Mouse (Mus musculus) cerebellum, postnatal 36 days (tissue): ENCODE results near the gene Rpl27.
A peak's percentile ranks its signal among the peaks of the same experiment; 100 is the strongest.
"Not testable (repeated sequence)": the region's sequence is repeated elsewhere in the genome, so short reads cannot be mapped to it uniquely, and the experiment has no call there.

ENCODE experiments used
- DNase-seq, 2 experiments: peaks; one replicate each; pipeline ENCODE4 v3.0.0; 2021 to 2022; ENCODE audit warnings: mixed read lengths in 2 of 2

The Rpl27 gene

DNA sequence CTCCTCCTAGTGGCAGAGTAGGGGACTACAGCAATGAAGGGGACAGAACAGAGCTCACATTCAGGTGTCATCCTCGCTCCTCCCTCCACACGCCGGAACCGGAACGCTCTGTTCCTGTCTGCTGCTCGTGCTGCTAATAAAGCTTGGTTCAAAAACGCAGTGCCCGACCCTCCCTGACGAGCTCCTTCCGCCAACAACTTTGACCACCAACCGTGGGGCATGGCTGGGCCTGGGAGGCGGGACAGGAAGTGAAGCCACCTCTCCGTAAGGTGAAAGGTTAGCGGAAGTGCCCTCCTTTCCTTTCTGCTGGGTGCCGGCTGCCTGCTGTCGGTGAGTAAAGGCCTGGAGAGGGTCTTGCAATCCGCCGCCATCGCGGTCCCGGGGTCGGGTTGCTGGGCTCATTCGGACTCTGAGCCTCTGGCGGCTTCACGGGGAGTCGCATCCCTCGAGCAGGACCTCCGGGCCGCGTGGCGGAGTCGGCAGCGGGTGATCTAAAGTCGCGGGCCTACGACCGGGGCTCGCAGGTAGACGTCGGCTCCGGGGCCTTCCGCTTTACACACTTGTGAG is at the start of gene Rpl27:
Gene Rpl27, plus strand, starts transcription at position 172 of the 567 bp plus-strand sequence.
- DNase-seq = peak; percentile 97 to 98

DNA sequence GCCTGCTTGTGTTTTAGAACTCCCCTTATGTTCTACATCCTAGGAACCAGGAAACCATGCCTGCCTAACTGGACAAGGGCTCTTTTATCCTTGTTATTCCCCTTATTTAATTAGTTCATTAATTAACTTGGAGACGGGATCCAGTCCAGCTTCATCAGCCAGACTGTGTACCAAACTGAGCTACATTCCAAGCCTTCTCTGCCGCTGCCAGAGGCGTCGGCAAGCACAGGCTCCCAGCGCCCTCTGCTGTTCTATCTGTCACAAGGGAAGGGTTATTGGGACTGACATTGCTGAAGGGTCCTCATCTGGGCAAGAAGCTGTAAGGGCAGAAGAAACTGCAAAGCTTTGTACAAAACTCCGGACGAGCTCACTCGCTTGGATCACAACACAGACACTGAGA is 47.0 kb upstream of the Rpl27 start:
- DNase-seq = peak; percentile 62 to 65

DNA sequence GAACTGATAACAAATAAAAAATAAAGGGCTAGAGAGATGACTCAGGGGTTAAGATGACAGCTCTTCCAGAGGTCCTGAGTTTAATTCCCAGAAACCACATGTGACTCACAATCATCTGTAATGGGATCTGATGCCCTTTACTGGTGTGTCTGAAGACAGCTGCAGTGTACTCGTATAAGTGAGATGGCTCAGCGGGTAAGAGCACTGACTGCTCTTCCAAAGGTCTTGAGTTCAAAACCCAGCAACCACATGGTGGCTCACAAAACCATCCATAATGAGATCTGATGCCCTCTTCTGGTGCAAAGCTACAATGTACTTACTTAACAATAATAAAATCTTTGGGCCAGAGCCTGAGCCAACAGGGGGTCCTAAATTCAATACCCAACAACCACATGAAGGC is 26.8 kb upstream of the Rpl27 start:
- DNase-seq = no peak

DNA sequence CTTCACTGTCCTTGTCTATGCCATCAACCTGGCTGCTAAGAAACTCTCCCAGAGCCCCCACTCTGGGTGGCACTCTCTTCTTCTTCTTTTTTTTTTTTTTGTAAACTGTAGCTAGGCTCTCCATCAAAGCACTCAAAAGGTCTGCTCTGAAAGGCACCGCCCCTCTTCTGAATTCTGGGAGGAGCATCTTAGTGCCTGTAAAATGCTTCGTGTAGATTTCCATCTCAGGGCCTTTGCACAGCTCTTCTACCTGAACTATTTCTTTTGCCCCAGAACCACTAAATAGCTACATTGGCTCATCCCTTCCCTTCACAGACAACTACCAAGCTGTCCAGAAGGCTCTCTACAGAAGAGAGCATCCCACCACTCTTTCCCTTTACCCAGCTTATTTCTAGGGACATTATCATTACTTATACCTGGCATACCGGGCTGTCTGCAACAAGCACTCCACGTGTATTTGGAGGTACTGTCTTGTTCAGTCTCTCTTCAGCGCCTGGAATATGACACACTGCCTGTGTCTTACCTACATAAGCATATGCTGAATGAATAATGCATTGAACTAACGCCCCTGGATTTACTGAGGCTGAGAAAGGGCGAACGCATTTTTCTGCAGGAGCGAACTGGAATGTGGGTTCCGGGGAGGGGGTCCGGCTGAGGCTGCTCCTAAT is 25.5 kb upstream of the Rpl27 start:
- DNase-seq = no peak

DNA sequence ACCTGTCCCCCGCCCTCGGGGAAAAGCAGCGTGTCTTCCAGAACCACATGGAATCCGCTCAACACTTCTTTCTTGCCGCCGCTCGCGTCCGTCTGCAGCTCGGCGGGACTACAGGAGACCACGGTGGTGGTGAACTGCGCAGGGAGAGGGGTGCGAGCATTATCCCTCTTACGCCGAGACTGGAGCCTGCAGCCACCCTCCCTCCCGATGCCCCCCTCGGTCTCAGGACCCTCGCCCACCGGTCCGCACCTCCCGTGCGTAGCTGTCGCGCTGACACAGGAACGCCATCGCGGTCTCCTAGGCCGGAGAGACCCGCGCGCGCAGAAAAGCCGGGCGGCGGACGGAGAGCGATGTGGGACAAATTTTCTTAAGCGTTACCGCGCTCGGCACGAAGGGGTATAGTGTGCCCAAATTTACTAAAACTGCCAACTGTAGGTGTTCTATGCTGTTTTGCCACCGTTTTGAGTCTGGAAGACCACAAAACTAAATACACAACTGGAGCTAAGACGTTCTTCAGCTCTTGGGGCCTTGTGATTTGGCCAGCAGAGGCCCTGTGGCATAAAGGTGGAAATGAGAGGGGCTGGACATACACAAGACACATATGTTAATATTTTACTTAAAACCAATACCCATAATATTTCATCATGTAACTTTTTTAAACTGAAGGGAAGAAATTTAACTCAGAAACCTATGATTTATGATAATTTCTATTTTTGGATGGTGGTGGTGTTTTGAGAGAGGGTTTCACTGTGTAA is 24.8 kb upstream of the Rpl27 start, which contains the start of gene Aarsd1:
Gene Aarsd1, minus strand, starts transcription at position 515 of the 755 bp plus-strand sequence.
- DNase-seq = peak; percentile 92 to 94

DNA sequence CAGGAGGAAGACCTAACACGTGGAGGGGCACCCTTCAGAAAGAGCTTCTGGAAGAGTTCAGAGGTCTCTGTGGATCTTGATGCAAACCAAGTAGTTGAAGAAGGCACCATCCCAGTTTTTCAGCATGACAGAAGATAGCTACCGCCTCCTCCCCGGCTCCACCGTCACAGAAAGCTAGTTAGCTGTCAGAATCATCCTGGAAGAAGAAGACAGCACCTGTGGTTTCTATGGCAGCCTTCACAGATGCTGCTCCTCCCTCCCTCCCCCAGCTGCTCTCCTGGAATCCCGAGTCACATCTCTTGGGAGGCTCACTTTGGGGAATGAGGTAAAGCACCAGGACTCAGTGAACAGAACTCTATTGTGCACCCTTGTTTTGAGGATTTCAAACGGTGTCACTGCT is 23.1 kb upstream of the Rpl27 start:
- DNase-seq = no peak

DNA sequence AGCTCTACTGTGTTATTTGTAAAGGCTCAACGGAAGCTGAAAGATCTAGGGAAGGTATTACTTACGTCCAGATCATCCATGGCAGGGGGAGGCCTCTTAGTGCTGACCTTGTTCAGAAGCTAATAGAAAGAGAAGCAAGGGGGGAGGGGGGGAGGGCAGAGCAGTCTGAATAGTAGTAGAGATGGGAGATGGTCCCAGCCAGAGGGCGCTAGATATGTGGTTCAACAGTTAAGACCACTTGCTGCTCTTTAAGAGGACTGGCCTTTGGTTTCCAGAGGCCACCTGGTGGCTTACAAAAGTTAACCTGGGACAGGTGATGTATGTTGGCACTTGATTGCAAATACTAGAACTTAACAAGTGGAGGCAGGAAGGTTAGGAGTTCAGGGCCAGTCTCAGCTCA is 22.5 kb upstream of the Rpl27 start:
- DNase-seq = no peak

DNA sequence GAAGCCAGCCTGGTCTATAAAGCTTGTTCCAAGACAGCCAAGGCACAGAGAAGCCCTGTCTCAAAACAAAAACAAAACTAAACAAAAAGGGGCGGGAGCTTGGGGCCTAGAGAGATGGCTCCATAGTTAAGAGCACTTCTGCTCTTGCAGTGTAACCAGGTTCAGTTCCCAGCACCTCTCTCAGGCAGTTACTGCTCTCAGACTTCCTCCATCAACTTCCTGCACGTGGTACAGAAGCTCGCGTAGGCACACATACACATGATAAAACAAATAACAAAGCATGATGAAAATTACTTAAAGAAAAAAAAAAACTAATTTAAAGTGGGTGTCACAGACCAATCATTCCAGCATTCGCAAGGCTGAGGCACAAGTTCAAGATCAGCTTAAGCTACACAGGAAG is 21.9 kb upstream of the Rpl27 start:
- DNase-seq = no peak

DNA sequence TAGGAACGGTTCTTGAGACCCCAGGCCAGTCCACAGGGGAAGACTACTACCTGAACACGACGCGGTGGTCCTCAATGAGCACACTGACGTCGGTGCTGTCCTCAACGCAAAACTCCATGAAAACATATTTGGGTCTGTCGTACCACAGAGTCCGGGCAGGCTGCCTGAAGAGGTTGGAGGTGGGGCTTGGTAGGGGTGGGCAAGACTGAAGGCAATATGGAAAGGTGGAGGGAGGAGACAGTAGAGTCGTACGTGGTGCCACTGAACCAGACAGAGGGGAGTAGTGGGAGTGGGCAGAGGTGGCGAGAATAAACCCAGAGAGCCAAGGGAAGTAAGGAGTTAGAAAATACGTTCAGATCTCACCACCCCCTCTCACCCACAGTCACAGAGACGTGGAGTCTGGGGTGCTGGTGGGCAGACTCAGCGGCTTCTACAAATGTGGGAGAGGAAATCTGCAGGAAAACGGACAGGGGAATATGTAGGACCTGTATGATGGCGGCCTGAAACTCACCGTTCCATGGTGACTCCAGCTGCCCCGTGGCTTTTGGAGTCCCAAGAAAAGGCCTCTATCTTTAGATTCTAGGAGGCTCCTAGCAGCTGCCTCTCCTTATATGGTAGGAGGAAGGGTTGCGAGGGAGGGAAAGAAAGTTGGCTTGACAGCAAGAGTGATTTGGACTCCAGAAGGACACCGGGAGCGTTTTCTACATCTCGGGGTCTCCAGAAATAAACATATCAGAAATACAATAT is 17.8 kb upstream of the Rpl27 start, which contains the start of gene Gm27029:
Gene Gm27029, minus strand, starts transcription at position 692 of the 747 bp plus-strand sequence.
- peak in 1 of 2 experiments; percentile 23 for DNase-seq

DNA sequence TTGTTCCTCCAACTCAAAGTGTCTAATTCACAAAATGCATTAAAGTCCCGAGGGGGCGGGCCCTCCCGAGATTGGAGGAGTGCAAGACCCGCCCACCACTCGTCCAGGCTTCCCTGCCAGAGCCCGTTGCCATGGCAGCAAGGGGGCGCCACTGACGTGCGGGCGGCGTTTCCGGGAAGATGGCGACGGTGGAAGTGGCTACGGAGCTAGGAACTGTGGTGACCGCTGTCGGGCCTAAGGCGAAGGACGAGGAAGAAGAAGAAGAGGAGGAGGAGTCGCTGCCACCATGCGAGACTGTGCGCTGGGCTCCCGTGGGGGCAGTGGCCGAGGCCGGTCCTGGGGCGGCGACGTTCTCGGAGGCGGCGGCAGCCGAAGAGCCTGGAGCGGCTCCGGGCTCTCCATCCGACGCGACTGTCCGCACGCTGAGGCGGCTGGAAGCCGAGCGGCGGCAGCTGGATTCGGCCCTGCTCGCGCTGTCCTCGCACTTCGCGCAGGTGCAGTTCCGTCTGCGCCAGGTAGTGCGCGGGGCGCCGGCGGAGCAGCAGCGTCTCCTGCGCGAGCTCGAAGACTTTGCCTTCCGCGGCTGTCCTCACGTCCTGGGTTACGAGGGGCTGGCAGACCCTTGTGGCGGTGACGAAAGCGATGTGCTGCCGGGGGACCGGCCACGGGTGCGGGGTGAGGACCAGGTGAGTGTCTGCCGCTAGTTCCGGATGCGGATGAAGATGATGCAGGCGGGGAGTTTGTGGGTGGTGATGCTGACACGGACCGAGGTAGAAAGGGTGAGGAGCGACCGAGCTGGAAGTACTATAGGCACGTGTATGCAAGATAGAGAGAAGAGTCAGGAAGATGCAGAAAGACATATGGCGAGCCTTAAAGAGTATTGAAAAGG is 16.9 kb upstream of the Rpl27 start, which contains the start of the genes Rundc1 and Ptges3l:
Gene Rundc1, plus strand, starts transcription at position 161 of the 889 bp plus-strand sequence.
Gene Ptges3l, minus strand, starts transcription at position 409 of the 889 bp plus-strand sequence.
- peak; percentile 96 to 98 for DNase-seq

DNA sequence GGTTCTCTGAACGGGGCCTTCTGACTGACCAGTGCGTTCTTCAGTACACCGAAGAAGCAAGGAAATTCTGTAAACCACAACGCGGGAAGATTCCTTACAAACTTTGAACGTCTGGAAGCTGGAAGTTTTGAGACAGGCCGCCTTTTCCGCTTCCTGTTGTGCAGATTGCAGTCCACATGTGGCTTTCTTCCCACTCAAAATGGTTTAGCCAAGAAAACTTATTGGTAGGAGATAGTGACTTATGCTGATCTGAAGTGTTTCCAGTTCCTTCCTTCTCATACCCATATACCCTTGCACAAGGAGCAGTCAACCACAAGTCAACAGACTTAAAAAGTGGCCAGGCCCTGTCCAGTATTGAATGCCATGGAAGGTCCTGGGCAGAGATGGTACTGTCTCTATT is 15.9 kb upstream of the Rpl27 start:
- no peak for DNase-seq

DNA sequence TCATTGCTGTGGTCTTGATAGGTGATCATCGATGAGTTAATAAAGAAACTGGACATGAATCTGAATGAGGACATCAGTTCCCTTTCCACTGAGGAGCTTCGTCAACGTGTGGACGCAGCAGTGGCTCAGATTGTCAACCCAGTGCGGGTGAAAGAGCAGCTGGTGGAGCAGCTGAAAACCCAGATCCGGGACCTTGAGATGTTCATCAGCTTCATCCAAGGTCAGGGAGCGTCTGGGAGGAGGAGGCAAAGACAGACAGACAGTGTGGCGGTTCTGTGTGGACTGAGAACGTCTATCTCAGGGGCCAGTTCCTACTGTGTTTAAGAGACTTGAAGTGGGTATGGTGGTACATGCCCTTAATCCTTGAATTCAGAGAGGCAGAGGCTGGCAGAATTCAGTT is 10.8 kb upstream of the Rpl27 start:
- no peak for DNase-seq

DNA sequence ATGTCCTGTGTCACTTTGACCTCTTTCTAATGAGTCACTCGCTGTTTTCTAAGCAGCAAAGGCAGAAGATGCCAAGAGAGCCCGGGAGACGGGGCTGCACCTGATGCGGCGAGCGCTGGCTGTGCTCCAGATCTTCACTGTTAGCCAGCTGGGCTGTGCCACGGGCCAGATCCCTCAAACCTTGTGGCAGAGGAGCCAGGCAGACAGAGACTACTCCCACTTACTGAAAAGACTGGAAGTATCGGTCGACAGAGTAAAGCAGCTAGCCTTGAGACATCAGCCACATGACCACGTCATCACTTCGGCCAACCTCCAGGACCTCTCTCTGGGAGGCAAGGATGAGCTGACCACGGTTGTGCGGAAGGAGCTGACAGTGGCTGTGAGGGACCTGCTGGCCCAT is 8.7 kb upstream of the Rpl27 start:
- peak; percentile 57 to 60 for DNase-seq

DNA sequence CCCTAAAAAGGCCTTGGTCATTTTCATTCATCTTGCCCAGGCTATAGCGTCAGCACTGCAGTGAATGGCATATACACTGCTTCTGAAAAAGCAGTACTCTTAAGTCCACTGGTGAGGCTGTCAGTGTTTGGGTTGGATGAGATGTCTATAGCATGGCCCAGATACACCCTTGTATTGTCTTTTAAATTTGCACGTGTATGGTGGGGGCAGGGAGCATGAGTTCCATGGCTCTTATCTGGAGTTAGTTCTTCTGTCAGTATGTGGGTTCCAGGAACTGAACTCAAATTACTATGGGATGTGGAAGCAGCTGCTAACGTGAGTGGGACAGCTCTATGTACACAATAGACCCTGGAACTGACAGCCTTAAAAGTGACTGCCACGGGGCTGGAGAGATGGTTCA is 6.3 kb upstream of the Rpl27 start:
- no peak for DNase-seq

DNA sequence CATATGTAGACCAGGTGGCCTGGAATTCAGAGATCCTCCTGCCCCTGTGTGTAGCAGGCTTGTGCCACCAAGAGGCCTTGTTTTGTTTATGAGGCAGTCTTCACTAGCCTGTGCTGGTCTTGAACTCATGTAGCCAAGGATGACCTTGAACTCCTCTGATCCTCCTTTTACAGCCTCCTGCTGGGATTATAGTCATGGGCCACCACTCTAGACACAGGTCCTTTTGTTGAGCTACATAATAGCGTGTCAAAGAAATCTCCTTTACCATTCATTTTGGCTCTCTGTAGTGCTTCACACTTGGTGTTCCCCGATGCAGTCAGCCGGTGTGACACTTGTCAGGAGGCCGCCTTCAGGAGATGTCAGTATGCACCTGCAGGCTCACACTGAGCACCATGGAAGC is 5.2 kb upstream of the Rpl27 start:
- DNase-seq = no peak

DNA sequence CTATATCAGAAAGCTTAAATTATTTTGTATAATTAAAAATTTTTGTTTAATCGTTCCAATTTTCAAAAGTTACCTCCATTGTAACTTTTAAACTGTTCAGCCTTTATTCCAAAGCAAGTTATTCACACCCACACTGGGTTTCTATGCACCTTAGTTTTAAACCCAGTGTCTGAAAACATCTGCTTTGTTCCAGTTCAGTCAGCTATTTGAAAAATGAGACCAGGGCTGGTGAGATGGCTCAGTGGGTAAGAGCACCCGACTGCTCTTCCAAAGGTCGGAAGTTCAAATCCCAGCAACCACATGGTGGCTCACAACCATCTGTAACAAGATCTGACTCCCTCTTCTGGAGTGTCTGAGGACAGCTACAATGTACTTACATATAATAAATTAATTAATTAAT is 4.1 kb upstream of the Rpl27 start:
- DNase-seq = not testable (repeated sequence)

DNA sequence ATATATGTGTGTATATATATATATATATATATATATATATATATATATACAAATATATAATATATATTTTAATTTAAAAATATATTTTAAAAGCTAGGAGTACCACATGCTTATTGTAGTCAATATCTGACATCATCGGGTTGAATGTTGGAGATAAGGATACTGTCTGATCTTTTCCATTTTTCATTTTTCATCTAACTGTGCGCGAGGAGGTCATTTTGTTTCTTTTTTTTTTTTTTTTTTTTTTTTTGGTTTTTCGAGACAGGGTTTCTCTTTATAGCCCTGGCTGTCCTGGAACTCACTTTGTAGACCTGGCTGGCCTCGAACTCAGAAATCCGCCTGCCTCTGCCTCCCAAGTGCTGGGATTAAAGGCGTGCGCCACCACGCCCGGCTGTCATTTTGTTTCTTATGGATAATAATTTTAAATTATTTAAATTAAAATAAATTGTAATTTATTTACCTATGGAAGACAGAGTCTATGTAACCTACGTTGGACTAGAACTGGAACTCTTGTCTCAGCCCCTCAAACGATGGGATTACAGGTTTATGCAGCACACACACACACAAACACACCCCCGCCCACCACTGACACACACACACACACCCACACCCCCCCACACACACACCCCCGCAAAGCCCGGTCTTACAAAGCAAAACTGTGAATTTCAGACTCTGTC is 510 bp upstream of the Rpl27 start:
- DNase-seq = not testable (repeated sequence)

DNA sequence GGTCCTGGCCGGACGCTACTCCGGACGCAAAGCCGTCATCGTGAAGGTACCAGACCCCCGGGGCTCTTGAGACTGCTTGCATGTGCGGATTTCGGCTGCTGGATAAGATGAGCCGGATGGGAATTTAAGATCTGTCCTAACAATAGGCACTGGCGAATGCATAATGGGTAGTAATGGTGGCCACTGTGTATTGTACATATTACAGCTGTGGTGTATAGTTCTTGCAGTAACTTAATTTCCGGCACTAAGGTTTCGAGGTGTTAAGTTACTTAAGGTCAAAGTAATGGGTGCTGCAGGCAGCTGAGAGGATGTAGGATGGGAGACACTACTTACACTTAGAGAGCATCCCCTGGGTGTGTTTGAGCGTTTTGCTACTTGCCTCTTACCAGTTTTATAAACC is 662 bp downstream of the Rpl27 start:
- DNase-seq = no peak

DNA sequence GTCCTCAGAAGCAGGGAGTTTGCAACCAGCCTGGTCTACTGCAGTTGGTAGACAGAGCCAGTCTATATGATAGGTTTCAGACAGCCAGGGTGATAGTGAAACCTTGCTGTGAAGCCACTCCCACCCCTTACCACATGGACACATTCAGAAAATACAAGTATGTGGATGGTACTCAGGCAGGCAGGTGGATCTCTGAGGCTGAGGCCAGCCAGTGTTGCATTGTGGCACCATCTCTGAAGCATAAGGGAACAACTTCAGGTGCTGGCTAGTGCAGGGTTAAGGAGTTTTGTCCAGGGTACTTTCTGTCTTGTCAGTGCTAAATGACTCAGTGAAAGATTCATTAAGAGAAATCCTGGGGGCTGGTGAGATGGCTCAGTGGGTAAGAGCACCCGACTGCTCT is 4.2 kb downstream of the Rpl27 start:
- no peak for DNase-seq

DNA sequence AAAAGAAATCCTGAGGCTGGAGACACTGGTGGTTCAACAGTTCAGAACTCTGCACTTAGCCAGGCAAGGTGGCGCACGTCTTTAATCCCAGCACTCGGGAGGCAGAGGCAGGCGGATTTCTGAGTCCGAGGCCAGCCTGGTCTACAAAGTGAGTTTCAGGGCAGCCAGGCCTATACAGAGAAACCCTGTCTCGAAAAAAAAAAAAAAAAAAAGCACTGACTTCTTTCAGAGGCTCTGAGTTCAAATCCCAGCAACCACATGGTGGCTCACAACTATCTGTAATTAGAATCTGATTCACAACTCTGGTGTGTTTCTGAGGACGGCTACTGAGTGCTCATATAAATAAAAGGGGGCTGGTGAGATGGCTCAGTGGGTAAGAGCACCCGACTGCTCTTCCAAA is 4.8 kb downstream of the Rpl27 start:
- DNase-seq = not testable (repeated sequence)

DNA sequence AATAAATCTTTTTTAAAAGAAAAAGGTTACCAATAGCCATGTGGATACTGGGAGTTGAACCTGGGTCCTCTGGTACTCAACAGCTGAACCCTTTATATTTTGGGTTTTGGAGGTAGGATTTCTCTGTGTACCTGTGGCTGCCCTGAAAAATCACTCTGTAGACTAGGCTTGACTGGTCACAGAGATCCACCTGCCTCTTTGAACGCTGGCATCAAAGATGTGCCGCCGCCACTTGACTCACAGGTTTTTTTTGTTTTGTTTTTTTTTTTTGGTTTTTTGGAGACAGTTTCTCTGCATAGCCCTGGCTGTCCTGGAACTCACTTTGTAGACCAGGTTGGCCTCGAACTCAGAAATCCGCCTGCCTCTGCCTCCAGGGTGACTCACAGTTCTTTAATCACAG is 5.7 kb downstream of the Rpl27 start:
- no peak for DNase-seq
